Mouse (Mus musculus) midbrain, embryonic 16.5 days (tissue): ENCODE results near the gene Ttn. TPM values are rescaled to one million over a fixed set of nuclear protein-coding genes. Genes with fewer than 3 reads are reported as not detected.
A peak's percentile ranks its signal among the peaks of the same experiment; 100 is the strongest.

Source experiments
- ATAC-seq: fragments of 200-750 bp; cut with Nextera tagmentation; 2 replicates; pipeline ENCODE4 v1.8.0; 2017; ENCODE audit warnings: moderate TSS enrichment
- H3K27ac ChIP-seq: fragments of 300-500 bp; sonication (generic); 2 replicates; pipeline ENCODE4 v1.5.1; 2014; ENCODE audit warnings: mild to moderate bottlenecking, low read length, mixed read lengths
- H3K27me3 ChIP-seq: fragments of 300-500 bp; sonication (generic); 2 replicates; pipeline ENCODE4 v1.6.1; 2014; ENCODE audit warnings: low read depth, low read length, mixed read lengths; ENCODE audit not compliant: control insufficient read depth, insufficient read depth
- H3K36me3 ChIP-seq: fragments of 300-500 bp; sonication (generic); 2 replicates; pipeline ENCODE4 v1.6.1; 2014; ENCODE audit warnings: mild to moderate bottlenecking, low read length, moderate library complexity, mixed read lengths; ENCODE audit not compliant: control insufficient read depth, insufficient read depth
- H3K4me1 ChIP-seq: fragments of 300-500 bp; sonication (generic); 2 replicates; pipeline ENCODE4 v1.6.1; 2014; ENCODE audit warnings: mild to moderate bottlenecking, low read length, mixed read lengths; ENCODE audit not compliant: control insufficient read depth, insufficient read depth
- H3K4me2 ChIP-seq: fragments of 300-500 bp; sonication (generic); 2 replicates; pipeline ENCODE4 v1.6.1; 2014; ENCODE audit warnings: mild to moderate bottlenecking, low read length, mixed read lengths
- H3K4me3 ChIP-seq: fragments of 300-500 bp; sonication (generic); 2 replicates; pipeline ENCODE4 v1.5.1; 2014; ENCODE audit warnings: low read depth, mild to moderate bottlenecking, low read length, moderate library complexity, mixed read lengths
- H3K9ac ChIP-seq: fragments of 300-500 bp; sonication (generic); 2 replicates; pipeline ENCODE4 v1.6.1; 2014; ENCODE audit warnings: low read depth, low read length, mixed read lengths
- H3K9me3 ChIP-seq: fragments of 300-500 bp; sonication (generic); replicated peaks from 2 replicates; pipeline ENCODE4 v1.6.1; 2014; ENCODE audit warnings: mild to moderate bottlenecking, low read length, mixed read lengths; ENCODE audit not compliant: control insufficient read depth, poor library complexity, severe bottlenecking
- WGBS: fragments of 180-500 bp; shearing (Covaris S2); extraction: QIAGEN DNeasy Blood & Tissue Kit; methylation state at CpG from one replicate; pipeline ENCODE4 v1.1.7; 2014; 5-methylcytosine and 5-hydroxymethylcytosine counted together
- polyA plus RNA-seq: library from polyadenylated mRNA; unstranded; fragments of >200 nt; fragmentation: Nextera tagmentation; extraction: Ambion mirVana; gene quantifications from 2 replicates; pipeline ENCODE4 v1.2.1, GENCODE M21; 2015

Ttn gene
- polyA plus RNA-seq, 1 experiment from 2014 or later, result 0.21 TPM

GRCm38 (mm10) chr2:76938515-76938914 lies 43.8 kb downstream of the Ttn start:
- 61% methylated on average over 10 of the region's 10 CpGs for WGBS
- Histone ChIP-seq H3K27ac (no peak overlapping the region), H3K9me3 (no peaks in the 10 kb centered on the region), H3K4me2 (no peak overlapping the region), H3K27me3 (no peaks in the 10 kb centered on the region), H3K9ac (no peak overlapping the region), H3K36me3 (no peaks in the 10 kb centered on the region), H3K4me3 (no peak overlapping the region), H3K4me1 (no peaks in the 10 kb centered on the region)
- ATAC-seq, result no peak

- H3K36me3 ChIP-seq, result no peaks in the 10 kb centered on the region
- no peak overlapping the region for H3K9ac ChIP-seq
- no peak overlapping the region for H3K4me2 ChIP-seq
- 0% methylated on average over 2 of the region's 2 CpGs for WGBS
- H3K27ac ChIP-seq, result no peak overlapping the region
- no peaks in the 10 kb centered on the region for H3K4me1 ChIP-seq
- H3K9me3 ChIP-seq, result no peaks in the 10 kb centered on the region
- no peaks in the 10 kb centered on the region for H3K27me3 ChIP-seq
- H3K4me3 ChIP-seq, result no peak overlapping the region
- no peak for ATAC-seq
Measured at GRCm38 (mm10) chr2:76929718-76930117, 52.6 kb downstream of the Ttn start.

- no peak overlapping the region for H3K4me2 ChIP-seq
- no peaks in the 10 kb centered on the region for H3K36me3 ChIP-seq
- H3K27me3 ChIP-seq, result no peaks in the 10 kb centered on the region
- 72% methylated on average over 3 of the region's 3 CpGs for WGBS
- no peak overlapping the region for H3K9ac ChIP-seq
- H3K27ac ChIP-seq, result no peak overlapping the region
- ATAC-seq, result no peak
- no peaks in the 10 kb centered on the region for H3K9me3 ChIP-seq
- no peak overlapping the region for H3K4me3 ChIP-seq
- no peaks in the 10 kb centered on the region for H3K4me1 ChIP-seq
Measured at GRCm38 (mm10) chr2:76928816-76929215, 53.5 kb downstream of the Ttn start.

GRCm38 (mm10) chr2:76928298-76928697 lies 54.0 kb downstream of the Ttn start:
- H3K4me1 ChIP-seq, result no peaks in the 10 kb centered on the region
- no peak for ATAC-seq
- WGBS, result 84% methylated on average over 7 of the region's 7 CpGs
- no peak overlapping the region for H3K4me3 ChIP-seq
- H3K27me3 ChIP-seq, result no peaks in the 10 kb centered on the region
- H3K9me3 ChIP-seq, result no peaks in the 10 kb centered on the region
- no peak overlapping the region for H3K4me2 ChIP-seq
- H3K27ac ChIP-seq, result no peak overlapping the region
- no peak overlapping the region for H3K9ac ChIP-seq
- H3K36me3 ChIP-seq, result no peaks in the 10 kb centered on the region

GRCm38 (mm10) chr2:76926927-76927326 lies 55.4 kb downstream of the Ttn start:
- H3K9ac ChIP-seq, result no peak overlapping the region
- no peaks in the 10 kb centered on the region for H3K9me3 ChIP-seq
- no peak overlapping the region for H3K4me2 ChIP-seq
- no peak overlapping the region for H3K27ac ChIP-seq
- WGBS, result 65% methylated on average over 12 of the region's 12 CpGs
- no peak overlapping the region for H3K4me3 ChIP-seq
- H3K27me3 ChIP-seq, result no peaks in the 10 kb centered on the region
- no peaks in the 10 kb centered on the region for H3K4me1 ChIP-seq
- no peak for ATAC-seq
- no peaks in the 10 kb centered on the region for H3K36me3 ChIP-seq

GRCm38 (mm10) chr2:76914959-76915358 lies 67.4 kb downstream of the Ttn start:
- 97% methylated on average over 10 of the region's 10 CpGs for WGBS
- ATAC-seq, result no peak

GRCm38 (mm10) chr2:76908705-76909457 lies 73.5 kb downstream of the Ttn start:
- no peaks in the 10 kb centered on the region for H3K36me3 ChIP-seq
- no peak for ATAC-seq
- H3K4me1 ChIP-seq, result no peaks in the 10 kb centered on the region
- H3K27ac ChIP-seq, result no peak overlapping the region
- H3K27me3 ChIP-seq, result no peaks in the 10 kb centered on the region
- no peak overlapping the region for H3K4me2 ChIP-seq
- no peak overlapping the region for H3K4me3 ChIP-seq
- H3K9ac ChIP-seq, result no peak overlapping the region
- no peaks in the 10 kb centered on the region for H3K9me3 ChIP-seq
- WGBS, result 83% methylated on average over 15 of the region's 15 CpGs

More at GRCm38 (mm10) chr2:76914959-76915358, 67.4 kb downstream of the Ttn start:
- Histone ChIP-seq H3K9ac (no peak overlapping the region), H3K27me3 (no peaks in the 10 kb centered on the region), H3K4me3 (no peak overlapping the region), H3K9me3 (peaks cover 2% of the 10 kb centered on the region; the same call in 1 of the 2 replicates), H3K27ac (no peak overlapping the region), H3K36me3 (no peaks in the 10 kb centered on the region), H3K4me2 (no peak overlapping the region), H3K4me1 (no peaks in the 10 kb centered on the region)

- ATAC-seq, result no peak
- H3K4me1 ChIP-seq, result no peaks in the 10 kb centered on the region
- no peaks in the 10 kb centered on the region for H3K36me3 ChIP-seq
- H3K27me3 ChIP-seq, result no peaks in the 10 kb centered on the region
- H3K4me2 ChIP-seq, result no peak overlapping the region
- no peak overlapping the region for H3K9ac ChIP-seq
- WGBS, result 95% methylated on average over 11 of the region's 11 CpGs
- H3K9me3 ChIP-seq, result no peaks in the 10 kb centered on the region
- no peak overlapping the region for H3K4me3 ChIP-seq
- no peak overlapping the region for H3K27ac ChIP-seq
Measured at GRCm38 (mm10) chr2:76903351-76903750, 79.0 kb downstream of the Ttn start.

GRCm38 (mm10) chr2:76901476-76902086 lies 80.8 kb downstream of the Ttn start:
- H3K27me3 ChIP-seq, result no peaks in the 10 kb centered on the region
- no peak overlapping the region for H3K4me2 ChIP-seq
- no peaks in the 10 kb centered on the region for H3K4me1 ChIP-seq
- peak; percentile 73; the same call in 1 of the 2 replicates for ATAC-seq
- H3K4me3 ChIP-seq, result no peak overlapping the region
- WGBS, result 85% methylated on average over 24 of the region's 24 CpGs
- no peaks in the 10 kb centered on the region for H3K9me3 ChIP-seq
- H3K36me3 ChIP-seq, result no peaks in the 10 kb centered on the region
- no peak overlapping the region for H3K27ac ChIP-seq
- H3K9ac ChIP-seq, result no peak overlapping the region
